Mouse (Mus musculus): ENCODE measurements around the gene Ap1ar. TPM values are rescaled to one million over a fixed set of nuclear protein-coding genes. Genes with fewer than 3 reads are reported as not detected.

The Ap1ar gene
- polyA plus RNA-seq, 1 experiment = 25.2 TPM

DNA sequence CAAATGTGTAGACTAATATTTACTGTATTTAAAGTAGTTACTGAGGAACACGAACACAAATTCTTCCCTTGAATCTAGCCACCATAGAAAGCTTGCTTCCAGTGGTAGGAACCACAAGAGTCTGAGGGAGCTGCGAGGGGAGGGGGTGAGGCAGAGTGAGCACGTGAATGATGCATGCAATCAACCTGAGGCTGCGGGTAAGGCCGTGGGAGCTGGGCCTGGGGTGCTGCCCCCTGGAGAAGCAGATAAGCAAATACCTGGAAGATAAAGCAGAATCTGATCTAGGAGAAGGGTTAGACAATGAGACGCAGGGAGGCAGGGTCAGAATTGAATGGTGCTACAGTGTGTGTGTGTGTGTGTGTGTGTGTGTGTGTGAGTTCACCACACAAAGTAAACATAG is 6.2 kb downstream of the Ap1ar start:
- WGBS = 32% methylated on average over 6 of the region's 6 CpGs
- TF ChIP-seq CTCF (IDR thresholded peaks at IDR 0.05; ENCODE audit: borderline replicate concordance, control insufficient read depth, extremely low read depth, insufficient read depth, low read length, poor library complexity) (no peak), POLR2A (IDR thresholded peaks at IDR 0.05; ENCODE audit: control insufficient read depth, extremely low read depth, insufficient read depth, low read length, poor library complexity) (no peak)
- no peaks in the 10 kb centered on the region for H3K27me3 ChIP-seq (ENCODE audit: control insufficient read depth, insufficient read depth, low read length)
- H3K27ac ChIP-seq (ENCODE audit: control insufficient read depth, insufficient read depth, low read length) = no peak overlapping the region
- no peak overlapping the region for H3K4me3 ChIP-seq (ENCODE audit: control insufficient read depth, insufficient read depth, low read length)
- no peaks in the 10 kb centered on the region for H3K4me1 ChIP-seq (replicated peaks; ENCODE audit: control insufficient read depth, insufficient read depth, low read length)
- DNase-seq = peak; percentile 11
- H3K36me3 ChIP-seq (ENCODE audit: control insufficient read depth, insufficient read depth, low read length) = no peaks in the 10 kb centered on the region

DNA sequence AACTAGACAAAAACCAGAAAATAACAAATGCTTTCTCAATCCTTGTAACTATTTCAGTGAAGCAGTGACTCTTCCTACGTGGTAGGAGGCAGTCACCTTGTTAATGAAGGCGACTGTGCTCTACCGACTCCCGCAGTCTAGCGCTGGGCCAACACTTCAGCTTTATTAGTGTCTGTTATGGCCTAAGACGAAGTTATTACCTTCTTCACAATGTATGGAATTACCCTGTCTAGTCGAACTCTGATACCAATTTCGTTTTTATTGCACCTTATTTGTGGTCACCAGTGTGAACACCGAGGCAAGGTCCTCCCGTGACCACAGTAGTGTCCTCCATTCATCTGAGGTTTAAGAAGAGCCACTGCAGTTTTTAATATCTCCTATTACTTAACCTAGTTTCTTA is 7.1 kb downstream of the Ap1ar start:
- Histone ChIP-seq H3K36me3 (ENCODE audit: control insufficient read depth, insufficient read depth, low read length) (no peaks in the 10 kb centered on the region), H3K27me3 (ENCODE audit: control insufficient read depth, insufficient read depth, low read length) (no peaks in the 10 kb centered on the region), H3K27ac (ENCODE audit: control insufficient read depth, insufficient read depth, low read length) (no peak overlapping the region), H3K4me1 (replicated peaks; ENCODE audit: control insufficient read depth, insufficient read depth, low read length) (no peaks in the 10 kb centered on the region), H3K4me3 (ENCODE audit: control insufficient read depth, insufficient read depth, low read length) (no peak overlapping the region)
- TF ChIP-seq POLR2A (IDR thresholded peaks at IDR 0.05; ENCODE audit: control insufficient read depth, extremely low read depth, insufficient read depth, low read length, poor library complexity) (no peak), CTCF (IDR thresholded peaks at IDR 0.05; ENCODE audit: borderline replicate concordance, control insufficient read depth, extremely low read depth, insufficient read depth, low read length, poor library complexity) (no peak)
- 94% methylated on average over 10 of the region's 10 CpGs for WGBS
- DNase-seq = no peak

DNA sequence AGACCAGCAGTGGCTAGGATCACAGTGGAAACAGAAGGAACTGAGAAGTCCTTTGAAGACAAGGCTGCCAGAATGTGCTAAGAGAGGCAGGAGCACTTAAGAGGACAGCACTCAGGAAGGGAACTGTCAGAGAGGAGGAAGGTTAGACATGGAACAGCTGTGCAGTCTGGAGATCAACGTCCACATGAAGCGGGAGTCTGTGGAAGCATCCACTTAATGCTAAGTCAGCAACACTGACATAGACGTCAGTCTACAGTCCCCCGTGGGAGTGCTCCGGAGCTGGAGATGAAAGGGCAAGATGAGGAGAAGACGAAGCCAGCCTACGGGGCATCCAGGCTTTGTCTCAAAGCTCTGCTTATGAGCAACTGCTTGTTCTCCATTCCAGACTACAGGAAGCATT is 10.2 kb downstream of the Ap1ar start:
- Histone ChIP-seq H3K36me3 (ENCODE audit: control insufficient read depth, insufficient read depth, low read length) (peaks cover 1% of the 10 kb centered on the region), H3K4me1 (replicated peaks; ENCODE audit: control insufficient read depth, insufficient read depth, low read length) (peaks cover 8% of the 10 kb centered on the region), H3K27me3 (ENCODE audit: control insufficient read depth, insufficient read depth, low read length) (no peaks in the 10 kb centered on the region), H3K4me3 (ENCODE audit: control insufficient read depth, insufficient read depth, low read length) (no peak overlapping the region), H3K27ac (ENCODE audit: control insufficient read depth, insufficient read depth, low read length) (no peak overlapping the region)
- TF ChIP-seq CTCF (IDR thresholded peaks at IDR 0.05; ENCODE audit: borderline replicate concordance, control insufficient read depth, extremely low read depth, insufficient read depth, low read length, poor library complexity) (no peak), POLR2A (IDR thresholded peaks at IDR 0.05; ENCODE audit: control insufficient read depth, extremely low read depth, insufficient read depth, low read length, poor library complexity) (no peak)
- DNase-seq = no peak
- 85% methylated on average over 7 of the region's 7 CpGs for WGBS

DNA sequence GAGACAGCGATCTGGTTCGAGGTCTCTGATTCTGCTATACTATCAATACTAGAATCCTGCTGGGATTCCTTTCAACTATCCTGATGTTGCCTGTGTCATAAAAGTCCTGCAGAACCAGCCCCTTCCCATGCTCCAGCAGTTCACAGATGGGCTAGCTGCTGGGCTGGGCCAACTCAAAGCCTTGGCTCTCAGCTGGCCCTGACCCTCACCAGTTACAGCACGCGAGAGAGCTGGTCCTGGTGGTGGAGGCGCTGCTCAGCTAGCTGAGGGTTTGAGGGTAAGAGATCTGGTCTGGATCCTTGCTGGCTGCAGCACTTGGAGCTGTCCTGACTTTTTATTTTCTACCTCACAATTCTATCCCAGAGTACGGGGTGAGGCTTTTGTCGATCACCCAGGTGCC is 10.8 kb downstream of the Ap1ar start:
- WGBS = 94% methylated on average over 7 of the region's 7 CpGs
- Histone ChIP-seq H3K4me3 (ENCODE audit: control insufficient read depth, insufficient read depth, low read length) (no peak overlapping the region), H3K4me1 (replicated peaks; ENCODE audit: control insufficient read depth, insufficient read depth, low read length) (peaks cover 8% of the 10 kb centered on the region), H3K27ac (ENCODE audit: control insufficient read depth, insufficient read depth, low read length) (no peak overlapping the region), H3K27me3 (ENCODE audit: control insufficient read depth, insufficient read depth, low read length) (no peaks in the 10 kb centered on the region), H3K36me3 (ENCODE audit: control insufficient read depth, insufficient read depth, low read length) (peaks cover 5% of the 10 kb centered on the region)
- no peak for TF ChIP-seq CTCF (IDR thresholded peaks at IDR 0.05; ENCODE audit: borderline replicate concordance, control insufficient read depth, extremely low read depth, insufficient read depth, low read length, poor library complexity)
- no peak for DNase-seq

DNA sequence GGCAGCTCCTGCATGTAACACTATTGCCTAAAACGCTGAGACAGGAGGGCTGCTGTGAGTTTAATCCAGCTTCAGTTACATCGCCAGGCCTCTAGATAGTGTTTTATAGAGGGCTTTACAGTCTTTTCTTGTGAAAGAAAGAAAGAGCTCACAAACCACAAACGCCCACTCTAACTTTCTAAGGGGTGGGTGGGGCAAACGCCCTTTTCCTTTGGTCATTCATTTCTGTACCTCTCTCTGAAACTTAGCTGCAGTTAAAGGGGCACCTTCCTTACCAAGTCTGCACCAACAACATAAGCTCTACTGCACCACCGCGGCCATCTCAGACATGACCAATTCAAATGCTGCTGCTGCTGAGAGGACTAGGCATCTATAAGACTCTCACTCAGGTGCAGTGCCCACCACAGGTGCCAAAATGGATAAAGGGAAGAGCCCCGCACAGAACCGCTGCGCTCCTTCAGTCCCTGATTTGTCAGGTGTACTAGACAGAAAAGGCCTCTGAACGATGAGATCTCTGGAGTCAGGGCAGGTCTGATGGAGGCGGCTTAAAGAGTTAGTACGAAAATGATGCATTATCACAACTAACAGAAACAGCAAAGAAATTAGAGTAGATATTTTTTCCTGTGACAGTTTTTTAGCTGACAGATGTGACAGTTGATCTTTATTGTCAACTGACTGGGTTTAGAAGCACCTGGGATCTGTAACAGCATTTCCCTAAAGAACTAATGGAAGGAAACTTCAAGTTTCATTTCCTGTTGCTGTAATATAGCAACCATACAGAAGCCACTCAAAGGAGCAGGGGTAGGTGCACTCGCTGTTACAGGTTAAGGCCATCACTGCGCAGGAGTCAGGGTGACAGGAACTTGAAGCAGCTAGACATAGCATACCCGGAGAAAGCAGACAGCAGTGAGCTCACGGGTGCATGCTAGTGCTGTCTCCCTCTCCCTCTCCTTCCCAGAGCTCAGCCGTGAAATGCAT is 13.1 kb downstream of the Ap1ar start:
- H3K4me1 ChIP-seq (replicated peaks; ENCODE audit: control insufficient read depth, insufficient read depth, low read length) = peaks cover 10% of the 10 kb centered on the region
- peaks cover 5% of the 10 kb centered on the region for H3K36me3 ChIP-seq (ENCODE audit: control insufficient read depth, insufficient read depth, low read length)
- peak; percentile 48 for DNase-seq
- WGBS = 32% methylated on average over 17 of the region's 17 CpGs
- TF ChIP-seq POLR2A (IDR thresholded peaks at IDR 0.05; ENCODE audit: control insufficient read depth, extremely low read depth, insufficient read depth, low read length, poor library complexity) (no peak), CTCF (IDR thresholded peaks at IDR 0.05; ENCODE audit: borderline replicate concordance, control insufficient read depth, extremely low read depth, insufficient read depth, low read length, poor library complexity) (no peak)
- no peaks in the 10 kb centered on the region for H3K27me3 ChIP-seq (ENCODE audit: control insufficient read depth, insufficient read depth, low read length)
- H3K4me3 ChIP-seq (ENCODE audit: control insufficient read depth, insufficient read depth, low read length) = no peak overlapping the region
- H3K27ac ChIP-seq (ENCODE audit: control insufficient read depth, insufficient read depth, low read length) = peak overlapping the region; percentile 74

DNA sequence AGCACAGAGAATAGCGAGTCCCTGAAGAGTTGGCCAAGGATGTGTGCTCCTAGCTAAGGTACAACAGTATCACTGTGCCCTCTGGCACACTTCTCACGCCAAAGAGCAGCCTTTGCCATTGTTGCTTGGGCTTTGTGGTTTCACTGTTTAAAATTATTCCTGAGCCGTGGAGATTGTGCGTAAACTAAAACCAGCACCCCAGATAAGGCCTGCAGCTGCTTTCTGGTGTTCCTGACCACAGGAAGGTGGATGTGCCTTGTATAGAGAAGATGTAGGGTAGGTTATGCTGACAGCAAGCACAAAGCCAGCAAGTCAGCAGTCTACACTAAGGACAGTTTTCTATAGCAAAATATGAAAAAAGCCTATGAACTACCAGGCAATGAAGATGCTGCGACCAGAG is 16.1 kb downstream of the Ap1ar start:
- Histone ChIP-seq H3K36me3 (ENCODE audit: control insufficient read depth, insufficient read depth, low read length) (peaks cover 9% of the 10 kb centered on the region), H3K27me3 (ENCODE audit: control insufficient read depth, insufficient read depth, low read length) (no peaks in the 10 kb centered on the region), H3K27ac (ENCODE audit: control insufficient read depth, insufficient read depth, low read length) (no peak overlapping the region), H3K4me1 (replicated peaks; ENCODE audit: control insufficient read depth, insufficient read depth, low read length) (peaks cover 10% of the 10 kb centered on the region), H3K4me3 (ENCODE audit: control insufficient read depth, insufficient read depth, low read length) (no peak overlapping the region)
- no peak for TF ChIP-seq CTCF (IDR thresholded peaks at IDR 0.05; ENCODE audit: borderline replicate concordance, control insufficient read depth, extremely low read depth, insufficient read depth, low read length, poor library complexity)
- no peak for TF ChIP-seq POLR2A (IDR thresholded peaks at IDR 0.05; ENCODE audit: control insufficient read depth, extremely low read depth, insufficient read depth, low read length, poor library complexity)
- DNase-seq = no peak
- 41% methylated on average over 5 of the region's 5 CpGs for WGBS

All from thymus, adult 2 months (tissue).